Mouse (Mus musculus): ENCODE results near the gene Rras2. TPM values are rescaled to one million over a fixed set of nuclear protein-coding genes. Genes with fewer than 3 reads are reported as not detected.

The Rras2 gene
- polyA plus RNA-seq, 1 experiment = 27.4 TPM

- H3K36me3 ChIP-seq (ENCODE audit: control insufficient read depth, insufficient read depth, low read length) = no peaks in the 10 kb centered on the region
- H3K4me1 ChIP-seq (replicated peaks; ENCODE audit: control insufficient read depth, insufficient read depth, low read length) = no peaks in the 10 kb centered on the region
- H3K4me3 ChIP-seq (ENCODE audit: control insufficient read depth, insufficient read depth, low read length) = no peak overlapping the region
- no peak overlapping the region for H3K27ac ChIP-seq (ENCODE audit: control insufficient read depth, insufficient read depth, low read length)
- WGBS = 96% methylated on average over 5 of the region's 5 CpGs
- DNase-seq = no peak
- H3K27me3 ChIP-seq (ENCODE audit: control insufficient read depth, insufficient read depth, low read length) = no peaks in the 10 kb centered on the region
- no peak for TF ChIP-seq POLR2A (IDR thresholded peaks at IDR 0.05; ENCODE audit: control insufficient read depth, extremely low read depth, insufficient read depth, low read length, poor library complexity)
- TF ChIP-seq CTCF (IDR thresholded peaks at IDR 0.05; ENCODE audit: borderline replicate concordance, control insufficient read depth, extremely low read depth, insufficient read depth, low read length, poor library complexity) = no peak
Observed at GRCm38 (mm10) chr7:114151036-114151780, 33.6 kb upstream of the Rras2 start.

- H3K4me1 ChIP-seq (replicated peaks; ENCODE audit: control insufficient read depth, insufficient read depth, low read length) = no peaks in the 10 kb centered on the region
- 93% methylated on average over 6 of the region's 6 CpGs for WGBS
- no peaks in the 10 kb centered on the region for H3K36me3 ChIP-seq (ENCODE audit: control insufficient read depth, insufficient read depth, low read length)
- no peak overlapping the region for H3K27ac ChIP-seq (ENCODE audit: control insufficient read depth, insufficient read depth, low read length)
- H3K27me3 ChIP-seq (ENCODE audit: control insufficient read depth, insufficient read depth, low read length) = no peaks in the 10 kb centered on the region
- no peak overlapping the region for H3K4me3 ChIP-seq (ENCODE audit: control insufficient read depth, insufficient read depth, low read length)
- no peak for TF ChIP-seq POLR2A (IDR thresholded peaks at IDR 0.05; ENCODE audit: control insufficient read depth, extremely low read depth, insufficient read depth, low read length, poor library complexity)
- no peak for TF ChIP-seq CTCF (IDR thresholded peaks at IDR 0.05; ENCODE audit: borderline replicate concordance, control insufficient read depth, extremely low read depth, insufficient read depth, low read length, poor library complexity)
- no peak for DNase-seq
Observed at GRCm38 (mm10) chr7:114149564-114149963, 32.0 kb upstream of the Rras2 start.

- DNase-seq = no peak
- Histone ChIP-seq H3K36me3 (ENCODE audit: control insufficient read depth, insufficient read depth, low read length) (no peaks in the 10 kb centered on the region), H3K27me3 (ENCODE audit: control insufficient read depth, insufficient read depth, low read length) (no peaks in the 10 kb centered on the region), H3K4me1 (replicated peaks; ENCODE audit: control insufficient read depth, insufficient read depth, low read length) (no peaks in the 10 kb centered on the region), H3K4me3 (ENCODE audit: control insufficient read depth, insufficient read depth, low read length) (no peak overlapping the region), H3K27ac (ENCODE audit: control insufficient read depth, insufficient read depth, low read length) (no peak overlapping the region)
- no peak for TF ChIP-seq POLR2A (IDR thresholded peaks at IDR 0.05; ENCODE audit: control insufficient read depth, extremely low read depth, insufficient read depth, low read length, poor library complexity)
- no peak for TF ChIP-seq CTCF (IDR thresholded peaks at IDR 0.05; ENCODE audit: borderline replicate concordance, control insufficient read depth, extremely low read depth, insufficient read depth, low read length, poor library complexity)
- 91% methylated on average over 4 of the region's 4 CpGs for WGBS
Observed at GRCm38 (mm10) chr7:114149135-114149534, 31.6 kb upstream of the Rras2 start.

DNA sequence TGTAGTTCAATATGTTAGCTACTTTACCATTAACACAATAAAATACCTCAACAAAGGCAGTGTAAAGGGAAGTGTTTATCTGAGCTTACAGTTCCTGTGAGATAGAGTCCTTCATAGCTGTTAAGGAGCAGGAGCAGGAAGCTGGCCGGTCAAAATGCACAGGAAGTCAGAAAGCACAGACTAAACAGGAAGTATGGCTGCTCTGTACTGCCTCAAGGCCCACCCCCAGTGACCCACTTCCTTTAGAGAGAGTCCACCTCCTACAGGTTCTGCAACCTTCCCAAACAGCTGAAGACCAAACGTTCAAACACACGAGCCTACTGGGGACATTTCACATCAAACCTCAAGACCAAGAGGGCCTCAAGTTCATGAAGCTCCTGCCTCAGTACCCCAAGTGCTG, 28.3 kb upstream of the Rras2 start:
- no peak for DNase-seq
- TF ChIP-seq CTCF (IDR thresholded peaks at IDR 0.05; ENCODE audit: borderline replicate concordance, control insufficient read depth, extremely low read depth, insufficient read depth, low read length, poor library complexity) (no peak), POLR2A (IDR thresholded peaks at IDR 0.05; ENCODE audit: control insufficient read depth, extremely low read depth, insufficient read depth, low read length, poor library complexity) (no peak)
- Histone ChIP-seq H3K27ac (ENCODE audit: control insufficient read depth, insufficient read depth, low read length) (no peak overlapping the region), H3K4me1 (replicated peaks; ENCODE audit: control insufficient read depth, insufficient read depth, low read length) (peaks cover 4% of the 10 kb centered on the region; the same call in 1 of the 2 replicates), H3K27me3 (ENCODE audit: control insufficient read depth, insufficient read depth, low read length) (no peaks in the 10 kb centered on the region), H3K36me3 (ENCODE audit: control insufficient read depth, insufficient read depth, low read length) (no peaks in the 10 kb centered on the region), H3K4me3 (ENCODE audit: control insufficient read depth, insufficient read depth, low read length) (no peak overlapping the region)
- 66% methylated on average over 3 of the region's 3 CpGs for WGBS

- TF ChIP-seq POLR2A (IDR thresholded peaks at IDR 0.05; ENCODE audit: control insufficient read depth, extremely low read depth, insufficient read depth, low read length, poor library complexity) (no peak), CTCF (IDR thresholded peaks at IDR 0.05; ENCODE audit: borderline replicate concordance, control insufficient read depth, extremely low read depth, insufficient read depth, low read length, poor library complexity) (no peak)
- 92% methylated on average over 10 of the region's 10 CpGs for WGBS
- Histone ChIP-seq H3K36me3 (ENCODE audit: control insufficient read depth, insufficient read depth, low read length) (no peaks in the 10 kb centered on the region), H3K4me3 (ENCODE audit: control insufficient read depth, insufficient read depth, low read length) (no peak overlapping the region), H3K4me1 (replicated peaks; ENCODE audit: control insufficient read depth, insufficient read depth, low read length) (peaks cover 28% of the 10 kb centered on the region), H3K27me3 (ENCODE audit: control insufficient read depth, insufficient read depth, low read length) (no peaks in the 10 kb centered on the region), H3K27ac (ENCODE audit: control insufficient read depth, insufficient read depth, low read length) (no peak overlapping the region)
- DNase-seq = no peak
Observed at GRCm38 (mm10) chr7:114142151-114142798, 24.7 kb upstream of the Rras2 start.

GRCm38 (mm10) chr7:114140026-114140425, 22.4 kb upstream of the Rras2 start:
- Histone ChIP-seq H3K4me3 (ENCODE audit: control insufficient read depth, insufficient read depth, low read length) (no peak overlapping the region), H3K4me1 (replicated peaks; ENCODE audit: control insufficient read depth, insufficient read depth, low read length) (peaks cover 33% of the 10 kb centered on the region), H3K36me3 (ENCODE audit: control insufficient read depth, insufficient read depth, low read length) (no peaks in the 10 kb centered on the region), H3K27me3 (ENCODE audit: control insufficient read depth, insufficient read depth, low read length) (no peaks in the 10 kb centered on the region), H3K27ac (ENCODE audit: control insufficient read depth, insufficient read depth, low read length) (no peak overlapping the region)
- no peak for TF ChIP-seq POLR2A (IDR thresholded peaks at IDR 0.05; ENCODE audit: control insufficient read depth, extremely low read depth, insufficient read depth, low read length, poor library complexity)
- no peak for TF ChIP-seq CTCF (IDR thresholded peaks at IDR 0.05; ENCODE audit: borderline replicate concordance, control insufficient read depth, extremely low read depth, insufficient read depth, low read length, poor library complexity)
- whole genome bisulfite sequencing = 43% methylated on average over 7 of the region's 7 CpGs
- no peak for DNase-seq
